Mouse (Mus musculus): ENCODE data around the gene Tshz2. TPM values are rescaled to one million over a fixed set of nuclear protein-coding genes. Genes with fewer than 3 reads are reported as not detected.

The Tshz2 gene
- polyA plus RNA-seq, 2 experiments: 0.43 to 1.5 TPM

GRCm38 (mm10) chr2:169814351-169814750, 181.5 kb downstream of the Tshz2 start:
- Histone ChIP-seq H3K4me1 (replicated peaks; ENCODE audit: control insufficient read depth in 2 of 2, insufficient read depth in 2 of 2, low read length in 1 of 2) (no peaks in the 10 kb centered on the region), H3K9ac (replicated peaks) (no peak overlapping the region), H3K4me3 (ENCODE audit: insufficient read depth in 1 of 2, low read depth in 2 of 2, low read length in 2 of 2) (no peak overlapping the region), H3K36me3 (replicated peaks; ENCODE audit: control insufficient read depth, insufficient read depth, low read depth) (no peaks in the 10 kb centered on the region), H3K4me2 (ENCODE audit: low read depth) (no peak overlapping the region), H3K27ac (no peak overlapping the region), H3K9me3 (ENCODE audit: control insufficient read depth, low read length) (no peaks in the 10 kb centered on the region), H3K27me3 (ENCODE audit: control insufficient read depth, insufficient read depth, low read length) (no peaks in the 10 kb centered on the region)
- ATAC-seq (ENCODE audit: insufficient read depth) (no peak), DNase-seq (ENCODE audit: low read depth in 3 of 3, low spot score in 3 of 3) (no peak)
- 54% methylated on average over 3 of the region's 3 CpGs for WGBS (ENCODE audit: insufficient replicate concordance)
- TF ChIP-seq CTCF (IDR thresholded peaks at IDR 0.05; ENCODE audit: low read depth) (no peak), EP300 (IDR thresholded peaks at IDR 0.05; ENCODE audit: low read depth) (no peak)

GRCm38 (mm10) chr2:169814757-169815156, 181.9 kb downstream of the Tshz2 start:
- no peak for TF ChIP-seq CTCF (IDR thresholded peaks at IDR 0.05; ENCODE audit: low read depth)
- no peak for TF ChIP-seq EP300 (IDR thresholded peaks at IDR 0.05; ENCODE audit: low read depth)
- Histone ChIP-seq H3K9me3 (ENCODE audit: control insufficient read depth, low read length) (no peaks in the 10 kb centered on the region), H3K4me3 (ENCODE audit: insufficient read depth in 1 of 2, low read depth in 2 of 2, low read length in 2 of 2) (no peak overlapping the region), H3K9ac (replicated peaks) (no peak overlapping the region), H3K27ac (no peak overlapping the region), H3K4me2 (ENCODE audit: low read depth) (no peak overlapping the region), H3K36me3 (replicated peaks; ENCODE audit: control insufficient read depth, insufficient read depth, low read depth) (no peaks in the 10 kb centered on the region), H3K27me3 (ENCODE audit: control insufficient read depth, insufficient read depth, low read length) (no peaks in the 10 kb centered on the region), H3K4me1 (replicated peaks; ENCODE audit: control insufficient read depth in 2 of 2, insufficient read depth in 2 of 2, low read length in 1 of 2) (no peaks in the 10 kb centered on the region)
- ATAC-seq (ENCODE audit: insufficient read depth): no peak
- 61% methylated on average over 10 of the region's 10 CpGs for WGBS (ENCODE audit: insufficient replicate concordance)
- DNase-seq (ENCODE audit: low read depth in 3 of 3, low spot score in 3 of 3): no peak

GRCm38 (mm10) chr2:169821021-169821441, 188.2 kb downstream of the Tshz2 start:
- 68% methylated on average over 9 of the region's 9 CpGs for WGBS (ENCODE audit: insufficient replicate concordance)
- H3K27ac ChIP-seq: no peak overlapping the region
- H3K4me3 ChIP-seq (ENCODE audit: insufficient read depth in 1 of 2, low read depth in 2 of 2, low read length in 2 of 2): no peak overlapping the region
- no peaks in the 10 kb centered on the region for H3K9me3 ChIP-seq (ENCODE audit: control insufficient read depth, low read length)
- H3K4me1 ChIP-seq (replicated peaks; ENCODE audit: control insufficient read depth in 2 of 2, insufficient read depth in 2 of 2, low read length in 1 of 2): no peaks in the 10 kb centered on the region
- no peaks in the 10 kb centered on the region for H3K27me3 ChIP-seq (ENCODE audit: control insufficient read depth, insufficient read depth, low read length)
- H3K36me3 ChIP-seq (replicated peaks; ENCODE audit: control insufficient read depth, insufficient read depth, low read depth): no peaks in the 10 kb centered on the region
- no peak for DNase-seq (ENCODE audit: low read depth in 3 of 3, low spot score in 3 of 3)
- TF ChIP-seq EP300 (IDR thresholded peaks at IDR 0.05; ENCODE audit: low read depth) (no peak), CTCF (IDR thresholded peaks at IDR 0.05; ENCODE audit: low read depth) (no peak)
- H3K4me2 ChIP-seq (ENCODE audit: low read depth): no peak overlapping the region
- ATAC-seq (ENCODE audit: insufficient read depth): no peak
- no peak overlapping the region for H3K9ac ChIP-seq (replicated peaks)

GRCm38 (mm10) chr2:169825908-169826307, 193.1 kb downstream of the Tshz2 start:
- TF ChIP-seq CTCF (IDR thresholded peaks at IDR 0.05; ENCODE audit: low read depth) (no peak), EP300 (IDR thresholded peaks at IDR 0.05; ENCODE audit: low read depth) (no peak)
- Histone ChIP-seq H3K4me3 (ENCODE audit: insufficient read depth in 1 of 2, low read depth in 2 of 2, low read length in 2 of 2) (no peak overlapping the region), H3K9me3 (ENCODE audit: control insufficient read depth, low read length) (no peaks in the 10 kb centered on the region), H3K4me2 (ENCODE audit: low read depth) (no peak overlapping the region), H3K27ac (no peak overlapping the region), H3K4me1 (replicated peaks; ENCODE audit: control insufficient read depth in 2 of 2, insufficient read depth in 2 of 2, low read length in 1 of 2) (no peaks in the 10 kb centered on the region), H3K27me3 (ENCODE audit: control insufficient read depth, insufficient read depth, low read length) (no peaks in the 10 kb centered on the region), H3K36me3 (replicated peaks; ENCODE audit: control insufficient read depth, insufficient read depth, low read depth) (no peaks in the 10 kb centered on the region), H3K9ac (replicated peaks) (no peak overlapping the region)
- DNase-seq (ENCODE audit: low read depth in 3 of 3, low spot score in 3 of 3) (no peak), ATAC-seq (ENCODE audit: insufficient read depth) (no peak)
- 78% methylated on average over 12 of the region's 12 CpGs for WGBS (ENCODE audit: insufficient replicate concordance)

- ATAC-seq (ENCODE audit: insufficient read depth): no peak
- no peak for DNase-seq (ENCODE audit: low read depth in 3 of 3, low spot score in 3 of 3)
- H3K27me3 ChIP-seq (ENCODE audit: control insufficient read depth, insufficient read depth, low read length): no peaks in the 10 kb centered on the region
- H3K4me3 ChIP-seq (ENCODE audit: insufficient read depth in 1 of 2, low read depth in 2 of 2, low read length in 2 of 2): no peak overlapping the region
- H3K9ac ChIP-seq (replicated peaks): no peak overlapping the region
- no peak overlapping the region for H3K27ac ChIP-seq
- TF ChIP-seq EP300 (IDR thresholded peaks at IDR 0.05; ENCODE audit: low read depth) (no peak), CTCF (IDR thresholded peaks at IDR 0.05; ENCODE audit: low read depth) (no peak)
- WGBS (ENCODE audit: insufficient replicate concordance): 70% methylated on average over 15 of the region's 15 CpGs
- H3K9me3 ChIP-seq (ENCODE audit: control insufficient read depth, low read length): no peaks in the 10 kb centered on the region
- no peaks in the 10 kb centered on the region for H3K4me1 ChIP-seq (replicated peaks; ENCODE audit: control insufficient read depth in 2 of 2, insufficient read depth in 2 of 2, low read length in 1 of 2)
- H3K36me3 ChIP-seq (replicated peaks; ENCODE audit: control insufficient read depth, insufficient read depth, low read depth): no peaks in the 10 kb centered on the region
- no peak overlapping the region for H3K4me2 ChIP-seq (ENCODE audit: low read depth)
These were observed 193.5 kb downstream of the Tshz2 start for GRCm38 (mm10) chr2:169826316-169826715.

Measured in liver, embryonic 14.5 days (tissue).